Mouse (Mus musculus): ENCODE data around the gene Prr13.

The Prr13 gene

GRCm38 (mm10) chr15:102458904-102459317 lies at the start of gene Prr13:
Prr13 (plus strand) TSS chr15:102459028.
- peak; percentile 81 to 84 for DNase-seq (ENCODE audit: low spot score in 2 of 2)

- no peak for DNase-seq (ENCODE audit: low spot score in 2 of 2)
Measured at GRCm38 (mm10) chr15:102409286-102409685, 49.5 kb upstream of the Prr13 start.

- no peak for DNase-seq (ENCODE audit: low spot score in 2 of 2)
Measured at GRCm38 (mm10) chr15:102411077-102411476, 47.8 kb upstream of the Prr13 start.

GRCm38 (mm10) chr15:102413687-102414086 lies 45.1 kb upstream of the Prr13 start:
- DNase-seq (ENCODE audit: low spot score in 2 of 2) = no peak

GRCm38 (mm10) chr15:102417524-102417923 lies 41.3 kb upstream of the Prr13 start:
- DNase-seq (ENCODE audit: low spot score in 2 of 2) = no peak

GRCm38 (mm10) chr15:102420986-102421385 lies 37.8 kb upstream of the Prr13 start:
- DNase-seq (ENCODE audit: low spot score in 2 of 2) = no peak

- peak in 1 of 2 experiments; percentile 54 for DNase-seq (ENCODE audit: low spot score in 2 of 2)
Measured at GRCm38 (mm10) chr15:102421437-102421836, 37.4 kb upstream of the Prr13 start.

- no peak for DNase-seq (ENCODE audit: low spot score in 2 of 2)
Measured at GRCm38 (mm10) chr15:102423602-102424240, 35.1 kb upstream of the Prr13 start.

GRCm38 (mm10) chr15:102424657-102425056 lies 34.2 kb upstream of the Prr13 start:
- no peak for DNase-seq (ENCODE audit: low spot score in 2 of 2)

GRCm38 (mm10) chr15:102426963-102427362 lies 31.9 kb upstream of the Prr13 start:
- no peak for DNase-seq (ENCODE audit: low spot score in 2 of 2)

GRCm38 (mm10) chr15:102432046-102432445 lies 26.8 kb upstream of the Prr13 start:
- DNase-seq (ENCODE audit: low spot score in 2 of 2) = no peak

GRCm38 (mm10) chr15:102433173-102433572 lies 25.7 kb upstream of the Prr13 start:
- DNase-seq (ENCODE audit: low spot score in 2 of 2) = no peak

GRCm38 (mm10) chr15:102442490-102442889 lies 16.3 kb upstream of the Prr13 start:
- DNase-seq (ENCODE audit: low spot score in 2 of 2) = peak; percentile 60 to 84

GRCm38 (mm10) chr15:102445146-102445545 lies 13.7 kb upstream of the Prr13 start, which contains the start of gene Amhr2:
Amhr2 (plus strand) TSS chr15:102445367.
- DNase-seq (ENCODE audit: low spot score in 2 of 2) = no peak

- DNase-seq (ENCODE audit: low spot score in 2 of 2) = no peak
Measured at GRCm38 (mm10) chr15:102446448-102446847, 12.4 kb upstream of the Prr13 start.

GRCm38 (mm10) chr15:102449366-102449765 lies 9.5 kb upstream of the Prr13 start:
- no peak for DNase-seq (ENCODE audit: low spot score in 2 of 2)

- no peak for DNase-seq (ENCODE audit: low spot score in 2 of 2)
Measured at GRCm38 (mm10) chr15:102450928-102451327, 7.9 kb upstream of the Prr13 start.

- no peak for DNase-seq (ENCODE audit: low spot score in 2 of 2)
Measured at GRCm38 (mm10) chr15:102451666-102452430, 7.0 kb upstream of the Prr13 start.

- DNase-seq (ENCODE audit: low spot score in 2 of 2) = peak in 1 of 2 experiments; percentile 26
Measured at GRCm38 (mm10) chr15:102455993-102456392, 2.8 kb upstream of the Prr13 start.

- DNase-seq (ENCODE audit: low spot score in 2 of 2) = peak; percentile 42 to 47
Measured at GRCm38 (mm10) chr15:102458050-102458736, 635 bp upstream of the Prr13 start.

- DNase-seq (ENCODE audit: low spot score in 2 of 2) = no peak
Measured at GRCm38 (mm10) chr15:102459381-102459780, 553 bp downstream of the Prr13 start.

GRCm38 (mm10) chr15:102459847-102460246 lies 1.0 kb downstream of the Prr13 start:
- no peak for DNase-seq (ENCODE audit: low spot score in 2 of 2)
